Mouse (Mus musculus) right cerebral cortex, postnatal 4 days (tissue): ENCODE results near the gene Kif28.
"Not testable (repeated sequence)": the region's sequence is repeated elsewhere in the genome, so short reads cannot be mapped to it uniquely, and the experiment has no call there.

Experiments used
- DNase-seq: peaks from one replicate; pipeline ENCODE4 v3.0.0-alpha.2; 2022

Kif28 gene

DNA sequence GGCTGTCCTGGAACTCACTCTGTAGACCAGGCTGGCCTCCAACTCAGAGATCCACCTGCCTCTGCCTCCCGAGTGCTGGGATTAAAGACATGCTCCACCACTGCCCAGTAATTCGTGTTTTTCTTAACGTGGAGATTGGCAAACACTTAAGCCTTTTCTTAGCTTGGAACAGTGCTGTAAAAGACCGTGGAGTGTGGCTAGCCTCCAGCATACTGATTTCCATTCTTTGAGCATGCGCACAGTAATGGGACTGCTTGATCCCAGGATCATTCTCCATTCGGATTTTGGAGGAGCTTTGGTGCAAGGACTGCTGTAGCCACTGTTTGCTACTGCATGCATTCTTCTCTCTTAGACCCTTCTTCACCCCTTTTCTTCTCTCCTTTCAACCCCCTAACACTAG is 55.6 kb downstream of the Kif28 start:
- no peak for DNase-seq

DNA sequence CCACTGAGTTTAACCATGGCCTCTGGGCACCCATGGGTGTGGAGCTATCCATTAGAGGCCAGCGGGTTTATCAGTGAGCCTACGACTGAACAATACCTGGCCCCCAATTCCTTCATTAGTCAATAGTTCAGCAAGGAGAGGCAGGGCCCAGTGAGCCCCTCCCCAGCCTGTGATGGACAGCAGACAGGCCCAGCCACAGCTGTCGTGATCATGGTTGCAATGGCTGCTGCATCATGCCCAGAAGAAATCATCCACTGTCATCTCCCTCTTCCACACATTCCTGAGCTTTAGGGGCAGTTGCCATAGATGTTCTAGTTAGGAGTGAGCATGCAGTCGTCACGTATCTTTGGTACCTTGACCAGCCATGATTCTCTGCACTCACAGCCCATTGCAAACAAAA is 56.2 kb downstream of the Kif28 start:
- no peak for DNase-seq

GRCm38 (mm10) chr1:179688415-179688814 is 56.7 kb downstream of the Kif28 start:
- DNase-seq = no peak

DNA sequence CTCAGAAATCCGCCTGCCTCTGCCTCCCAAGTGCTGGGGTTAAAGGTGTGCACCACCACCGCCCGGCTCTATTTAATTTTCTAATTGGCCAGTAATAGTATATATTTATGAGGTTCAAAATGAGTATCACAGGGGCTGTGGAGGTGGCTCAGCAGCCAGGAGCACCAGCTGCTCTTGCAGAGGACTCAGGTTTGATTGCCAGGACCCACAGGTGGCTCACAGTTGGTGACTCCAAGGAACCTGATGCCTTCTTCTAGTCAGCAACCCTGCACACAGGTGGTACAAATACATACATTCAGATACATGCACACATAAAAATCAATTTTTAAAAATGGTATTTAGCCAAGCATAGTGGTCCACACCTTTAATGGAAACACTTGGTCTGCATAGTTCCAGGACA is 57.1 kb downstream of the Kif28 start:
- DNase-seq = no peak

GRCm38 (mm10) chr1:179687305-179687704 is 57.8 kb downstream of the Kif28 start:
- DNase-seq = no peak

DNA sequence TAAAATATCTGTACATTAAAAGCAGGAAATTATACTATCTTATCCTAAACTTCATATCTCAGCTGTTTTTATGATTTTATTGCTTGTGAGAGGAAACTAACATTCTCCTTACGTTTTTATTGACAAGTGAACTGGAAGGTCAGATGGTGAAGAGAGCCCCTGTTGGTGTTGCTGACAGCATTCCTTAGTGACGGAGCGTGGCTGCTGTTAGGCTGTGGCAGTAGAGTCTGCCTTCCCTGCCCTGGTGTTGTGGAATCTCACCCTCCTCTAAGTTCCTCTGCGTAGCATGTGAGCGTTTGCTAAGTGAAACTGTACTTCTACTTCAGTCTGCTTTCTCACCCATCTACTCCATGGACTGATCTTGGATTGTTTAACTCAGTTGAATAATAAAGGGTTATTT is 58.3 kb downstream of the Kif28 start:
- DNase-seq = no peak

GRCm38 (mm10) chr1:179686348-179686747 is 58.7 kb downstream of the Kif28 start:
- no peak for DNase-seq

DNA sequence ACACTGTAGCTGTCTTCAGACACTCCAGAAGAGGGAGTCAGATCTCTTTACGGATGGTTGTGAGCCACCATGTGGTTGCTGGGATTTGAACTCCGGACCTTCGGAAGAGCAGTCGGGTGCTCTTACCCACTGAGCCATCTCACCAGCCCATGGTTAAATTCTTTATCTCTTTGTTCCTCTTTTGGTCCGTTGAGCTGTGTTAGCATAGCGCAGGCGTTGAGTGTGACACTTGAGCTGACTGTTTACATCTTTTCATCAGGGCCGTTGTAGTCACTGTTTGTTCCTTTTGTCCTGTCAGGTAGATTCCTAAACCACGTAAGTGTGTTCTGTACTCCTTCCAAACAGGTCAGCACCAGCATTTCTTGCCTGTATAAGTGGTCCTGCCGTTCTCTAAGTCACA is 62.3 kb downstream of the Kif28 start:
- not testable (repeated sequence) for DNase-seq

GRCm38 (mm10) chr1:179679326-179679725 is 65.7 kb downstream of the Kif28 start:
- no peak for DNase-seq

DNA sequence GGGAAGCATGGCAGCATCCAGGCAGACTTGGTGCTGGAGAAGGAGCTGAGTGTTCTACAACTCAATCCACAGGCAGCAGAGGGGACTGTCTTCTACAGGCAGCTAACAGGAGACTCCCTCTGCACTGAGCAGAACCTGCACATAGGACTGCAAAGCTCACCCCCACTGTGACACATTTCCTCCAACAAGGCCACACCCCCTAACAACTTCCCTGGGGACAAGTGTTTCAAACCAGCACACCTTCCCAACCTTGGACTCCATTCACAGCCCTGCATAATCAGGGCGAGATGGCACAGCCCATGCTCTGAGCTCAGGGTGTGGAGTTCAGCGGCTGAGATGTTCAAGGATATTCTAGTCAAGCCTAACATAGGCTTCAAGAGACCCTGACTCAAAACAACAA is 68.0 kb downstream of the Kif28 start:
- DNase-seq = no peak

- no peak for DNase-seq
Observed at GRCm38 (mm10) chr1:179674355-179674754, 70.7 kb downstream of the Kif28 start.

- DNase-seq = no peak
Observed at GRCm38 (mm10) chr1:179668836-179669537, 76.1 kb downstream of the Kif28 start.

DNA sequence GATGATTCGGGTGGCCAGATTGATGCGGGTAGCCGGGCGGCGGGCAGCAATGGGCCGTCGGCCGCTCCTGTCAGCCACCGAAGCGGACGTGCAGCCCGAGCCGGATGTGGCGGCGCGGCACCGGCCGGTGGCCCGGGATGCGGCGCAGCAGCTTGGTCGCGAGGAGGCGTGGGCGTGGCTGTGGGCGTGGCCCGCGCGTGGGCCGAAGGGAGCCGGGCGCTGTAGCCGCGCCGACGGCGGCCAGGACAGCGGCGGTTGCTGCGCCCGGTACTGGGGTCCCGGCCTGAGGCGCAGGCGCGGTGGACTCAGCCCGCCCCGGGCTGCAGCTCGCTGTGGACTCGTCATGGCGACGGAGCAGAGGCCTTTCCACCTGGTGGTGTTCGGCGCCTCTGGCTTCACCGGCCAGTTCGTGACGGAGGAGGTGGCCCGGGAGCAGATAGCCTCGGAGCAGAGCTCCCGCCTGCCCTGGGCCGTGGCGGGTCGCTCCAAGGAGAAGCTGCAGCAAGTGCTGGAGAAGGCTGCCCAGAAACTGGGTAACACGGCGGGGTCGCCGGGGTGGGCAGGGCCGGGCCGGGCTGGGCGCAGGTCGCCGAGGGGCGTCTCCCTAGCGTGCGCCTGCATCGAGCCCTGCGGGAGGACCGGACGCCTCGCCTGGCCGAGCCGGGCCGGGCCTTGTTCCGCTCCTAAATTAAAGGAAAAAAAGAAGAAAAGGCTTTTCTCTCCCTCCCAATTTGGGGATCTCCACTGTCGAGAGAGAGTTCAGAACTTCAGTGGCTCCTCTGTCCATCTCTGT is 76.9 kb downstream of the Kif28 start, which contains the start of gene Sccpdh:
Gene Sccpdh (plus strand): TSS at position 198 of the 793 bp plus-strand sequence.
- DNase-seq = peak; percentile 81

DNA sequence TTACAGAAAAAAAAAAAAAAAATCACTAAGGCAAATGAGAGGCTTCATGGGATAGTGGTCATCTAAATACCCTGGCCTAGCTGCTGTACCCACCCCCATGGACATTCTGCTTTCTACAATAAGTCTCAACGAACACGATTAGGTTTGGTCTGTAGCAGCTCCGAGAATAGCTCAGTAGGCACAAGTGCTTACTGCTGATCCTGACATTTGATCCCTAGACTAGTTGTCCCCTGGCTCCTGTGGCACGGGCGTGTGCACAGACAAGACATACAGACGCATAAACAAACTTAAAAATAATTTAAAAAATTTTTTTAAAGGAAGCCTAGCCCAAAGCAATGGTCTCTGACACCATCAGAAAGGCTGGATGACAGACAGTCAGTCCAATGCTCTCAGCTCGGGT is 77.6 kb downstream of the Kif28 start:
- no peak for DNase-seq

GRCm38 (mm10) chr1:179666971-179667370 is 78.1 kb downstream of the Kif28 start:
- DNase-seq = no peak

GRCm38 (mm10) chr1:179664309-179664930 is 80.7 kb downstream of the Kif28 start:
- no peak for DNase-seq

- DNase-seq = no peak
Observed at GRCm38 (mm10) chr1:179663065-179663464, 82.0 kb downstream of the Kif28 start.

- no peak for DNase-seq
Observed at GRCm38 (mm10) chr1:179651224-179651623, 93.8 kb downstream of the Kif28 start.

GRCm38 (mm10) chr1:179650284-179650683 is 94.8 kb downstream of the Kif28 start:
- no peak for DNase-seq

- DNase-seq = no peak
Observed at GRCm38 (mm10) chr1:179649324-179649723, 95.7 kb downstream of the Kif28 start.

GRCm38 (mm10) chr1:179648678-179649077 is 96.4 kb downstream of the Kif28 start:
- DNase-seq = not testable (repeated sequence)

- no peak for DNase-seq
Observed at GRCm38 (mm10) chr1:179645980-179646268, 99.1 kb downstream of the Kif28 start.
